Mouse (Mus musculus) heart, embryonic 16.5 days (tissue): ENCODE results near the gene Zbtb16. TPM values are rescaled to one million over a fixed set of nuclear protein-coding genes. Genes with fewer than 3 reads are reported as not detected.

Experiments used
- ATAC-seq: fragments of 200-750 bp; cut with Nextera tagmentation; replicated peaks from 2 replicates; pipeline ENCODE4 v1.8.0; 2017; ENCODE audit warnings: moderate number of reproducible peaks; ENCODE audit not compliant: insufficient read depth, low FRiP score; ENCODE audit errors: extremely low read depth
- H3K27ac ChIP-seq: fragments of 300-500 bp; sonication (generic); 2 replicates; pipeline ENCODE4 v1.5.1; 2014; ENCODE audit warnings: mild to moderate bottlenecking, low read length, control low read depth, moderate library complexity
- H3K27me3 ChIP-seq: fragments of 300-500 bp; sonication (generic); 2 replicates; pipeline ENCODE4 v1.6.1; 2014; ENCODE audit warnings: low read length, mixed read lengths; ENCODE audit not compliant: control insufficient read depth, insufficient read depth
- H3K36me3 ChIP-seq: fragments of 300-500 bp; sonication (generic); 2 replicates; pipeline ENCODE4 v1.6.1; 2014; ENCODE audit not compliant: control insufficient read depth, insufficient read depth
- H3K4me1 ChIP-seq: fragments of 300-500 bp; sonication (generic); 2 replicates; pipeline ENCODE4 v1.6.1; 2014; ENCODE audit warnings: low read length, mixed read lengths; ENCODE audit not compliant: control insufficient read depth, insufficient read depth
- H3K4me2 ChIP-seq: fragments of 300-500 bp; sonication (generic); 2 replicates; pipeline ENCODE4 v1.6.1; 2014; ENCODE audit warnings: low read depth, mild to moderate bottlenecking, control low read depth, low read length
- H3K4me3 ChIP-seq: fragments of 300-500 bp; sonication (generic); 2 replicates; pipeline ENCODE4 v1.5.1; 2014; ENCODE audit warnings: mild to moderate bottlenecking, control low read depth, low read length
- H3K9ac ChIP-seq: fragments of 300-500 bp; sonication (generic); 2 replicates; pipeline ENCODE4 v1.6.1; 2014; ENCODE audit warnings: low read length, control low read depth
- H3K9me3 ChIP-seq: fragments of 300-500 bp; sonication (generic); replicated peaks from 2 replicates; pipeline ENCODE4 v1.6.1; 2016; ENCODE audit warnings: low read length; ENCODE audit not compliant: control insufficient read depth
- WGBS: fragments of 180-500 bp; shearing (Covaris S2); extraction: QIAGEN DNeasy Blood & Tissue Kit; methylation state at CpG from one replicate; pipeline ENCODE4 v1.1.7; 2014; 5-methylcytosine and 5-hydroxymethylcytosine counted together
- polyA plus RNA-seq: library from polyadenylated mRNA; unstranded; fragments of >200 nt; fragmentation: Nextera tagmentation; extraction: Ambion mirVana; gene quantifications from 2 replicates; pipeline ENCODE4 v1.2.1, GENCODE M21; 2015

Gene Zbtb16
- polyA plus RNA-seq, 1 experiment from 2014 or later, result 10.4 TPM

DNA sequence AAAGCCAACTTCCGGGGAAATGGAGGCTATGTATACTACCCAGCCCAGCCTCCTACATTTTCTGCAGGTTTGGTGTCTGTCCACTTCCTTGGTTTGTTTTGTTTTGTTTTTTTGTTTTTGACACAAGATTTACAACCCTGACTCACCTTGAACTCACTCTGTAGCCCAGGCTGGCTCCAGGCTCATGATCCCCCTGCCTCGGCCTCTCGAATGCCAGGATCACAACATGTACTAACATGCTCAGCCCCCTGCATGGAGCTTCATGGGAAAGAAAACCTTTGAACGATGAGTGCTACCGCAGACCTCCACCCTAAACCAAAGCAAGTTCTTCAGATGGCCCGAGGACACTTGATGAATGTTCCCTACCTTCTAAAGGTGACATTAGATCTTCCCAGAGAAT lies 86.4 kb downstream of the Zbtb16 start:
- no peak for ATAC-seq
- no peak overlapping the region for H3K27ac ChIP-seq
- no peaks in the 10 kb centered on the region for H3K36me3 ChIP-seq
- H3K27me3 ChIP-seq, result no peaks in the 10 kb centered on the region
- no peak overlapping the region for H3K4me3 ChIP-seq
- peaks cover 10% of the 10 kb centered on the region for H3K4me1 ChIP-seq
- no peak overlapping the region for H3K9ac ChIP-seq
- H3K4me2 ChIP-seq, result no peak overlapping the region
- no peaks in the 10 kb centered on the region for H3K9me3 ChIP-seq
- WGBS, result 87% methylated on average over 6 of the region's 6 CpGs

DNA sequence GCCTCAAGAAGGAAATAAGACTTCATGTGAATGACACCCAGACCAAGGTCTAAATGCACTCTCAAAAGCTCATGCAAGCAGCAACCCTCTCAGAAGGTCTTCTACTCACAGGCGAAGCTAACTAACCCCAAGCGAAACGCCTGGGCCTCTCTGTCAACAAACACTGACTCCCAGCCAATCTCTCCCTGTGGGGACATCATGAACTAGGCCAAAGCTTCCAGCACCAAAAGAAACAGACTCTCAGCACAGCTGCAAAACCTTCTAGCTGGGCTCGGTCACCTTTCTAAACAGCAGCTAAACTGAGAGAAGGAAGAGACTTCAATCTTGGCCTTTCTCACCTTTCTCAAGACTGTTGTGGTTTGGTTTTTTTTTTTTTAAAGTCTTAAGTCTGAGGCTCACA lies 86.9 kb downstream of the Zbtb16 start:
- no peaks in the 10 kb centered on the region for H3K36me3 ChIP-seq
- H3K27me3 ChIP-seq, result no peaks in the 10 kb centered on the region
- WGBS, result 79% methylated on average over 4 of the region's 4 CpGs
- H3K9me3 ChIP-seq, result no peaks in the 10 kb centered on the region
- H3K4me2 ChIP-seq, result no peak overlapping the region
- peaks cover 9% of the 10 kb centered on the region for H3K4me1 ChIP-seq
- no peak overlapping the region for H3K27ac ChIP-seq
- no peak for ATAC-seq
- H3K4me3 ChIP-seq, result no peak overlapping the region
- no peak overlapping the region for H3K9ac ChIP-seq

DNA sequence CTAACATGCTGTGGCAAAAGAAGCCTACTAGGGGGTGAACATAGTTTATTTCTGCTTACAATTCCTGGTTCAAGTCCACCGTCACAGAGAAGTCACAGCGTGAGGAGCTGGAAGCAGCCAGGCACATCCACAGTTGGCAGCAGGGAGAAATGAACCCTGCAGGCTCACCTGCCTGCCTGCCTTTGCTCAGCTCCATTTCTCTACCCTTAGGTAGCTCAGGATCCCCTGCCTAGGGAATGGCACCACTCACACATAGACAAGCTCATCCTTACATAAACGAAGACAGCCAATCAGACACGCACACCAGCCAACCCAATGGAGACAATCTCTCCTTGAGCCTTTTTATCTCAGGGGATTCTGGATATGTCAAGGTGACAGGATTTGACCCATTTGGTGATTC lies 87.3 kb downstream of the Zbtb16 start:
- WGBS, result 96% methylated on average over 4 of the region's 4 CpGs
- H3K9me3 ChIP-seq, result no peaks in the 10 kb centered on the region

DNA sequence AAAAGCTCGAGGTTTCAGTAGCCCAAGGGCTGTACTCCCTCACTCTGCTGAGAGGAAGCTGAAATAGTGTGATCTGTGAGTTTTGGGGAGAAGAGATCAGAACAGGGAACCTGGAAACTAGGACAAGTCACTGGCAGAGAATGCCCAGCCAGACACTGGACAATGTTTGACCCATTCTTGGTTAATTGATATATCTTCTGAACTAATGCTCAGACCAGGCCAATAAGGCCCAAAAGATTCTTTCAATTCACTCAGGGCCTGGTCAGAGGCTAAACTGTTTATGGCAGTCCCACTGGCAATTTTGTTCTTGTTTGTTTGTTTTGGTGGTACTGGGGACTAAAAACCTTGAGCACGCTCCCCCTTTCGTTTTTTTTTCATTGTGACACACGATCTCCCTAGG lies 87.8 kb downstream of the Zbtb16 start:
- Histone ChIP-seq H3K27me3 (no peaks in the 10 kb centered on the region), H3K9me3 (no peaks in the 10 kb centered on the region), H3K27ac (no peak overlapping the region), H3K4me3 (no peak overlapping the region), H3K4me1 (peaks cover 3% of the 10 kb centered on the region), H3K9ac (no peak overlapping the region), H3K4me2 (no peak overlapping the region), H3K36me3 (no peaks in the 10 kb centered on the region)
- 79% methylated on average over 4 of the region's 4 CpGs for whole genome bisulfite sequencing
- no peak for ATAC-seq

More for the DNA sequence above, 87.3 kb downstream of the Zbtb16 start:
- Histone ChIP-seq H3K4me3 (no peak overlapping the region), H3K9ac (no peak overlapping the region), H3K36me3 (no peaks in the 10 kb centered on the region), H3K4me1 (peaks cover 5% of the 10 kb centered on the region), H3K27ac (no peak overlapping the region), H3K27me3 (no peaks in the 10 kb centered on the region), H3K4me2 (no peak overlapping the region)
- ATAC-seq, result no peak

DNA sequence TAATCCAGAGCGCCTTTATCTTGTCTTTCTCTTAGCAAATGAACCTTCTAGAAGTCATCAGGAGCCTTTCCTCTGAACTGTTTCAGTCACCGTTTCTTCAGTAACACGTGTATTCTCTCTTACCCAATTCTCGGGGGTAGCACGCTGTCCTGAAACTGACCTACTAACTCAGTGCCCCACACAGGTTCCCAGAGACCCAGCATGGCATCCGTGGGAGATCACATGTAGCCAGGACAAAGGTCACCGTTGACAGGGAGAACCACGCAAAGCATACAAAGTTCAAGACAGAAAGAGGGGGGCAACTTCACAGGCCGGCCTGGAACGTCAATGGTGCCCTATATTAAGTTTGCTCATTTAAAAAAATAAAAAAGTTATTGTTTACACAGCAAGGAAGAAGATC lies 89.5 kb downstream of the Zbtb16 start:
- Histone ChIP-seq H3K27me3 (no peaks in the 10 kb centered on the region), H3K9ac (no peak overlapping the region), H3K9me3 (no peaks in the 10 kb centered on the region), H3K4me1 (no peaks in the 10 kb centered on the region; the same call in 1 of the 2 replicates), H3K27ac (no peak overlapping the region), H3K4me2 (no peak overlapping the region), H3K36me3 (no peaks in the 10 kb centered on the region), H3K4me3 (no peak overlapping the region)
- ATAC-seq, result no peak
- WGBS, result 89% methylated on average over 10 of the region's 10 CpGs

DNA sequence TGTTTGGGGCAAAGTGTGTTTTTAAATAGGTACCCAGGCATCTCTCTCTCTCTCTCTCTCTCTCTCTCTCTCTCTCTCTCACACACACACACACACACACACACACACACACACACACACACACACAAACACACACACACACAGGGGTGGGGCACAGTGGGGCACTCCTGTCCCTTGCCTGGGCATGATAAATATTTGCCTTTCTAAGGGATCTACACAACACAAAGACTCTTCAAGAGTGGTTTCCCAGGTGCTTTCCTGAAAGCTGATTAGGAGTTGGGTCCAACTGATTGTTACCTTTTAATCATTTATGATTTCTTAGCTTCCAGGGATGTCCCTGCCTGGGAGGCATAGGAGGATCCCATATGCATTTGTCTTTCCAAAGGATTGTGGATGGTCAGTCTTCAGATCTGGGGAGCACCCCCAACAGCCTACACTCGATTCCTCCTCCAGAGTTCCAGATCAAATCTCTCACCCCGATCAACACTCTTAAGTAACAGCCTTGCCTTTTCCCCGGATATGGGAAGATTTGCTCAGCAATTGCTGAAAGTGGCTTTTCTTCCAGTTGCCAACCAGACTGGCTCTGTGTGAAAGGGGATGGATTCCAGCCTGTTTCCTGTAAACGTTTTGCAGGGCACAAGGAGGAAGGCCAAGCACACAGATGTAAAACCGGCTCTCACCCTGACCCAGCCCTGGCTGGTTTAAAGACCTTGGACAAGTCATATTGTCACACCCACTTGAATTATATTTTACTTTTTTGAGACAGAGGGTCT lies 90.5 kb downstream of the Zbtb16 start:
- H3K4me3 ChIP-seq, result no peak overlapping the region
- no peaks in the 10 kb centered on the region for H3K9me3 ChIP-seq
- ATAC-seq, result no peak
- no peaks in the 10 kb centered on the region for H3K27me3 ChIP-seq
- H3K9ac ChIP-seq, result no peak overlapping the region
- H3K4me1 ChIP-seq, result peaks cover 6% of the 10 kb centered on the region
- 60% methylated on average over 5 of the region's 5 CpGs for WGBS
- no peak overlapping the region for H3K27ac ChIP-seq
- no peaks in the 10 kb centered on the region for H3K36me3 ChIP-seq
- no peak overlapping the region for H3K4me2 ChIP-seq

DNA sequence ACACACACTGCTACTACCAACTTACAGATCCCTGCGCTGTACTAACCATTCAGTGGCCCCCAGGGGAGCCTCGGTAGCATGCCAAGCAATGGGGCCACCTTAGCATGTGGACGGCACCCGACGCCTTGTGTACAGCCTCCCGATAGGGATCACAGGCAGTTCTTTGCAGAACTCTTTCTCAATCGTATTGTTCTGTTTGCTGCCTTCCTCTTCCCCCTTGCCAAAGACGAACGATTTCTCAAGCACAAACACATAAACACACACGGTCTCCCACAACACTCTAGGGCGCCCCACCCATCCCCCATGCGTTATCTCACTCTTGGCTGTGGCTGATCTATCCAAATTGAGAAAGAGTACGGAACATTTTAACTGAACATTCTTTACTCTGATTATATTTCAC lies 91.1 kb downstream of the Zbtb16 start:
- ATAC-seq, result no peak
- 75% methylated on average over 13 of the region's 13 CpGs for WGBS
- no peaks in the 10 kb centered on the region for H3K36me3 ChIP-seq
- no peak overlapping the region for H3K9ac ChIP-seq
- no peak overlapping the region for H3K4me3 ChIP-seq
- H3K4me1 ChIP-seq, result peaks cover 11% of the 10 kb centered on the region
- no peak overlapping the region for H3K4me2 ChIP-seq
- H3K9me3 ChIP-seq, result no peaks in the 10 kb centered on the region
- no peaks in the 10 kb centered on the region for H3K27me3 ChIP-seq
- no peak overlapping the region for H3K27ac ChIP-seq

DNA sequence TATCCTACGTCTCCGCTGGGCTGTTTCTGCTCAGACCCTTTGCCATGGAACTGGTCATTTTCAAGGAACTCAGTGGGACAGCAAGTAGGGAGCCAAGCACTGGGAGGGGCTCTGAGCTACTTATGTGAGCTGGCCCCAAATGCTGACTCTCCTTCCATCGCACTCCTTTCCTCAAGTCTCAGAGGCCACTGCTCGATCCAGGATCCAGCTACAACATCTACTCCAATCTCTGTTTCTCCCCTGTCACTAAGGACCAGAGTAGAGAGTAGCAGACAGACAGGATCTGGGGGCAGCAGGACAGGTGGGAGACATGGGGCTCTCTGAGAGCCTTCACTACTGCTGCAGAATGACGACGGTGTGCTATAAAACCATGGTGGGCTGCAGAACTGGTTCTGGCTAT lies 91.6 kb downstream of the Zbtb16 start:
- H3K4me2 ChIP-seq, result no peak overlapping the region
- H3K4me3 ChIP-seq, result no peak overlapping the region
- no peak overlapping the region for H3K27ac ChIP-seq
- H3K9me3 ChIP-seq, result no peaks in the 10 kb centered on the region
- H3K27me3 ChIP-seq, result no peaks in the 10 kb centered on the region
- H3K36me3 ChIP-seq, result no peaks in the 10 kb centered on the region
- WGBS, result 82% methylated on average over 6 of the region's 6 CpGs
- no peak for ATAC-seq
- H3K9ac ChIP-seq, result no peak overlapping the region
- H3K4me1 ChIP-seq, result peaks cover 15% of the 10 kb centered on the region

DNA sequence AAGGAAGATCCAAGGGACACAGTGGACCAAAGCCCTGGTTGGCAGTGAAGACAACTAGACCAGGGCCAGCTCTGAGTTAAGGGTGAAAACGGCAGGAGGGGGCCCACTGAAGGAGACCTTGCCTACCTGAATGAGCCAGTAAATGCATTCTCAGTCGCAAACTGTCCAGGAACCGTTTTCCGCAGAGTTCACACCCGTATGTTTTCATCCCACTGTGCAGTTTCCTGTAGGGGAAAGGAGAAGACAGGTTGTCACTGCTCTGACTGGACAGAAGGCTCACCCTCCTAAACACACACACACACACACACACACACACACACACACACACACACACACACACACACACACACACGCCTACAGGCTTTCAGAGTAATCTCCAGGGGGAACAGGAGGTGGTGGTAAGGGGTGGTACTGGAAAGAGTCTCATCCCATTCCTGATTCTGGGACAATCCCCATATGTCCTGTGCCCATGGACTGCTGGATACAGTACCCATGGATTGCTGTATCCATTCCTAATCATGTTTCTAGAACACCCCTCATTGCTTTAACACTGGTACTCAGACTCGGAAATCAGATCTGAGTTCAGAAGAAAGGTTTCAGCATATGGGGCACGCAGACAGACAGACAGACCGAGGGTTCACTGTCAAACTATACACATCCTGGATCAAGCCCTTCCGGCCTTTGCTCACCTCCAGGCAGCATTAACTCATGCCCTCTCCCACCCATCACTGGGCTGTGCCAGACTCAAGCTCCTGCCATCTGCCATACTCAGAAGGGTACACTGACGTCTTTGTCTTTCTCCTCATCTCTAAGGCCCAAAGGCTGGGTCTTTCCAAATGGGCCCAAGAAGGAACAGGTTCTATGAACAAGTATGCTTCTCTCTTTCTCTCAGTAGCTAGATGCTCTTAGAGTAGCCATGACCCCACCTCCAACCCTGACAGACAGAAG lies 92.4 kb downstream of the Zbtb16 start:
- WGBS, result 83% methylated on average over 11 of the region's 11 CpGs
- no peak overlapping the region for H3K9ac ChIP-seq
- no peak overlapping the region for H3K27ac ChIP-seq
- H3K4me2 ChIP-seq, result no peak overlapping the region
- no peaks in the 10 kb centered on the region for H3K27me3 ChIP-seq
- ATAC-seq, result no peak
- H3K36me3 ChIP-seq, result no peaks in the 10 kb centered on the region
- no peaks in the 10 kb centered on the region for H3K9me3 ChIP-seq
- no peak overlapping the region for H3K4me3 ChIP-seq
- H3K4me1 ChIP-seq, result peaks cover 19% of the 10 kb centered on the region
